11 mouse cellular contexts compared by ENCODE assay signal in genomic region chr6:72388791-72389329, GRCm38 (mm10). TPM values are rescaled to one million over a fixed set of nuclear protein-coding genes. Genes with fewer than 3 reads are reported as not detected.
DNase-seq lines count a peak whose midpoint lies in the region; ATAC-seq and TF ChIP-seq lines count a peak whose summit lies in the region.
"Had no signal": no experiment of that assay in that cellular context is flagged by ENCODE, and none has a peak within 500 bp of the region (broad histone marks: within the 10 kb centered on the region; RNA-seq: fewer than 3 reads in every experiment).

No protein-coding gene starts in this region.

- H3K4me3 ChIP-seq in kidney, embryonic 14.5 days (ENCODE audit: low read length): no peak overlapping the region; the same call in 1 of the 2 replicates
- H3K4me3 ChIP-seq in bone marrow macrophage, adult 2 months (ENCODE audit: insufficient read depth, low read length): peak overlapping the region; percentile 74
- H3K4me3 ChIP-seq in liver, embryonic 15.5 days (replicated peaks): peak overlapping the region; percentile 79
- H3K4me3 ChIP-seq in forebrain, postnatal 0 days (ENCODE audit: low read depth, low read length): no peak overlapping the region
- no peak overlapping the region for H3K4me3 ChIP-seq in forebrain, embryonic 16.5 days (replicated peaks; ENCODE audit: low read length)

- H3K4me1 ChIP-seq in kidney, embryonic 14.5 days (ENCODE audit: control insufficient read depth, insufficient read depth, low read length): peaks cover 25% of the 10 kb centered on the region
- peaks cover 19% of the 10 kb centered on the region for H3K4me1 ChIP-seq in bone marrow macrophage, adult 2 months (ENCODE audit: control insufficient read depth, insufficient read depth, low read length)
- peaks cover 77% of the 10 kb centered on the region for H3K4me1 ChIP-seq in liver, embryonic 15.5 days (replicated peaks)
- 0 out of 2 replicates have a peak, but pooled peaks cover 4% of the 10 kb centered on the region for H3K4me1 ChIP-seq in forebrain, postnatal 0 days (ENCODE audit: insufficient read depth)
- H3K4me1 ChIP-seq in forebrain, embryonic 16.5 days (replicated peaks; ENCODE audit: control insufficient read depth, insufficient read depth, low read length): peaks cover 11% of the 10 kb centered on the region

- 83% methylated on average over 6 of the region's 6 CpGs for WGBS in kidney, embryonic 14.5 days
- 37% methylated on average over 6 of the region's 6 CpGs for WGBS in liver, embryonic 15.5 days (ENCODE audit: insufficient replicate concordance)
- WGBS in forebrain, postnatal 0 days: 90% methylated on average over 6 of the region's 6 CpGs
- WGBS in forebrain, embryonic 16.5 days: 91% methylated on average over 6 of the region's 6 CpGs

- no peaks in the 10 kb centered on the region for H3K9me3 ChIP-seq in kidney, embryonic 14.5 days (ENCODE audit: control insufficient read depth, low read length)
- H3K9me3 ChIP-seq in liver, embryonic 15.5 days (replicated peaks): no peaks in the 10 kb centered on the region
- no peaks in the 10 kb centered on the region for H3K9me3 ChIP-seq in forebrain, postnatal 0 days (ENCODE audit: low read length)
- no peaks in the 10 kb centered on the region for H3K9me3 ChIP-seq in forebrain, embryonic 16.5 days (ENCODE audit: control insufficient read depth, low read length)

- ATAC-seq in kidney, embryonic 14.5 days (ENCODE audit: low FRiP score, low TSS enrichment): no peak
- ATAC-seq in inflammation-experienced regulatory T-cells, adult 6 months: peak; percentile 37
- ATAC-seq in liver, embryonic 15.5 days (ENCODE audit: insufficient read depth): no peak
- ATAC-seq in forebrain, postnatal 0 days: no peak
- ATAC-seq in forebrain, embryonic 16.5 days: no peak

- H3K27me3 ChIP-seq in kidney, embryonic 14.5 days (ENCODE audit: control insufficient read depth, insufficient read depth, low read length): no peaks in the 10 kb centered on the region
- H3K27me3 ChIP-seq in liver, embryonic 15.5 days: no peaks in the 10 kb centered on the region
- H3K27me3 ChIP-seq in forebrain, postnatal 0 days (ENCODE audit: insufficient read depth, low read length): no peaks in the 10 kb centered on the region; the same call in 1 of the 2 replicates
- no peaks in the 10 kb centered on the region; the same call in 1 of the 2 replicates for H3K27me3 ChIP-seq in forebrain, embryonic 16.5 days (replicated peaks; ENCODE audit: control insufficient read depth, insufficient read depth, low read length)

- peaks cover 10% of the 10 kb centered on the region for H3K36me3 ChIP-seq in kidney, embryonic 14.5 days (ENCODE audit: control insufficient read depth, insufficient read depth, low read length)
- peaks cover 59% of the 10 kb centered on the region for H3K36me3 ChIP-seq in liver, embryonic 15.5 days (replicated peaks)
- no peaks in the 10 kb centered on the region for H3K36me3 ChIP-seq in forebrain, postnatal 0 days (ENCODE audit: insufficient read depth)
- H3K36me3 ChIP-seq in forebrain, embryonic 16.5 days (ENCODE audit: control insufficient read depth, insufficient read depth): no peaks in the 10 kb centered on the region

- intact Hi-C loops in left cerebral cortex, postnatal 25 days (cut with DNase I): no loop called here

- no peak overlapping the region for H3K27ac ChIP-seq in kidney, embryonic 14.5 days (ENCODE audit: low read depth, low read length)
- H3K27ac ChIP-seq in bone marrow macrophage, adult 2 months (ENCODE audit: insufficient read depth, low read depth, low read length): peak overlapping the region; percentile 93
- H3K27ac ChIP-seq in liver, embryonic 15.5 days (replicated peaks): peak overlapping the region; percentile 100
- H3K27ac ChIP-seq in forebrain, postnatal 0 days (ENCODE audit: low read depth, low read length): no peak overlapping the region
- H3K27ac ChIP-seq in forebrain, embryonic 16.5 days (ENCODE audit: low read length): no peak overlapping the region

- H3K9ac ChIP-seq in kidney, embryonic 14.5 days (ENCODE audit: low read depth, low read length): peak overlapping the region; percentile 73; the same call in 1 of the 2 replicates
- H3K9ac ChIP-seq in liver, embryonic 15.5 days: peak overlapping the region; percentile 92
- no peak overlapping the region for H3K9ac ChIP-seq in forebrain, postnatal 0 days
- H3K9ac ChIP-seq in forebrain, embryonic 16.5 days (replicated peaks; ENCODE audit: low read depth, low read length): no peak overlapping the region

- no peak for TF ChIP-seq POLR2A in bone marrow macrophage, adult 2 months (IDR thresholded peaks at IDR 0.05; ENCODE audit: borderline replicate concordance, low read depth, low read length)

- DNase-seq in kidney, postnatal 25 days: no peak
- DNase-seq in forebrain, postnatal 0 days: no peak
- no peak for DNase-seq in left cerebral cortex, postnatal 25 days (ENCODE audit: low spot score in 2 of 2)
- DNase-seq: adrenal gland, adult 8-10 months; kidney, adult 11 months; thymus, postnatal 25 days had no signal

- no peak for TF ChIP-seq CTCF in bone marrow macrophage, adult 2 months (IDR thresholded peaks at IDR 0.05; ENCODE audit: low read depth, low read length)
- no peak for TF ChIP-seq CTCF in forebrain, postnatal 0 days (IDR thresholded peaks at IDR 0.05; ENCODE audit: low read depth)

- peak overlapping the region; percentile 55 for H3K4me2 ChIP-seq in kidney, embryonic 14.5 days (replicated peaks; ENCODE audit: low read depth, low read length)
- peak overlapping the region; percentile 84 for H3K4me2 ChIP-seq in liver, embryonic 15.5 days
- H3K4me2 ChIP-seq in forebrain, postnatal 0 days (ENCODE audit: low read depth): no peak overlapping the region
- H3K4me2 ChIP-seq in forebrain, embryonic 16.5 days (ENCODE audit: low read length): no peak overlapping the region

RNA-seq across cellular contexts. Expression of gene Vamp8, which starts 1.6 kb away (rescaled TPM):
- 114 and 143 TPM in 2 replicates for polyA plus RNA-seq in kidney, embryonic 14.5 days (2014; fragmentation: Nextera tagmentation; extraction: Ambion mirVana)
- polyA plus RNA-seq in bone marrow macrophage, adult 2 months (2012; ENCODE audit: insufficient read depth, insufficient read length, missing spikeins): 348 and 352 TPM in 2 replicates
- 100 to 1,000 TPM; 338 to 440 (median 338) TPM for polyA plus RNA-seq in inflammation-experienced regulatory T-cells, adult 6 months (2017; shearing (Covaris generic))
- 239 and 242 TPM in 2 replicates for polyA plus RNA-seq in liver, embryonic 15.5 days (2015; fragmentation: Nextera tagmentation; extraction: Ambion mirVana)
- 10.3 and 11.8 TPM in 2 replicates for total RNA-seq in forebrain, postnatal 0 days (2014; rRNA removed)
- polyA plus RNA-seq in forebrain, postnatal 0 days (2015; fragmentation: Nextera tagmentation; extraction: Ambion mirVana): 21.3 and 27.1 TPM in 2 replicates
- polyA plus RNA-seq in forebrain, embryonic 16.5 days (2015; fragmentation: Nextera tagmentation; extraction: Ambion mirVana): 14.4 and 14.6 TPM in 2 replicates
- total RNA-seq in left cerebral cortex, postnatal 25 days (2021): 10 to 100 TPM; 10.5 to 12.7 TPM

RNA-seq across cellular contexts. Expression of gene Vamp5, which starts 8.6 kb away (rescaled TPM):
- 32.1 and 38.4 TPM in 2 replicates for polyA plus RNA-seq in kidney, embryonic 14.5 days (2014; fragmentation: Nextera tagmentation; extraction: Ambion mirVana)
- 5.3 and 10.5 TPM in 2 replicates for polyA plus RNA-seq in bone marrow macrophage, adult 2 months (2012; ENCODE audit: insufficient read depth, insufficient read length, missing spikeins)
- polyA plus RNA-seq in inflammation-experienced regulatory T-cells, adult 6 months (2017; shearing (Covaris generic)): 10 to 100 TPM; 67.7 to 70.9 (median 69.7) TPM
- 66.2 and 67.1 TPM in 2 replicates for polyA plus RNA-seq in liver, embryonic 15.5 days (2015; fragmentation: Nextera tagmentation; extraction: Ambion mirVana)
- total RNA-seq in forebrain, postnatal 0 days (2014; rRNA removed): 12.7 and 17.1 TPM in 2 replicates
- 11.6 and 13.1 TPM in 2 replicates for polyA plus RNA-seq in forebrain, postnatal 0 days (2015; fragmentation: Nextera tagmentation; extraction: Ambion mirVana)
- polyA plus RNA-seq in forebrain, embryonic 16.5 days (2015; fragmentation: Nextera tagmentation; extraction: Ambion mirVana): 10.5 and 12.6 TPM in 2 replicates
- total RNA-seq in left cerebral cortex, postnatal 25 days (2021): 1 to 10 TPM; 4.0 to 4.6 TPM

RNA-seq across cellular contexts. Expression of gene Rnf181, which starts 22.1 kb away (rescaled TPM):
- polyA plus RNA-seq in kidney, embryonic 14.5 days (2014; fragmentation: Nextera tagmentation; extraction: Ambion mirVana): 103 and 106 TPM in 2 replicates
- polyA plus RNA-seq in bone marrow macrophage, adult 2 months (2012; ENCODE audit: insufficient read depth, insufficient read length, missing spikeins): 97.4 and 105 TPM in 2 replicates
- polyA plus RNA-seq in inflammation-experienced regulatory T-cells, adult 6 months (2017; shearing (Covaris generic)): 100 to 1,000 TPM; 107 to 150 (median 144) TPM
- 82.5 and 88.5 TPM in 2 replicates for polyA plus RNA-seq in liver, embryonic 15.5 days (2015; fragmentation: Nextera tagmentation; extraction: Ambion mirVana)
- total RNA-seq in forebrain, postnatal 0 days (2014; rRNA removed): 66.9 and 76.3 TPM in 2 replicates
- polyA plus RNA-seq in forebrain, postnatal 0 days (2015; fragmentation: Nextera tagmentation; extraction: Ambion mirVana): 117 and 124 TPM in 2 replicates
- polyA plus RNA-seq in forebrain, embryonic 16.5 days (2015; fragmentation: Nextera tagmentation; extraction: Ambion mirVana): 127 and 139 TPM in 2 replicates
- 10 to 100 TPM; 69.9 to 71.1 TPM for total RNA-seq in left cerebral cortex, postnatal 25 days (2021)

RNA-seq across cellular contexts. Expression of gene Ggcx, which starts 25.2 kb away (rescaled TPM):
- polyA plus RNA-seq in kidney, embryonic 14.5 days (2014; fragmentation: Nextera tagmentation; extraction: Ambion mirVana): 10.3 and 24.7 TPM in 2 replicates
- polyA plus RNA-seq in bone marrow macrophage, adult 2 months (2012; ENCODE audit: insufficient read depth, insufficient read length, missing spikeins): 15.7 and 18.3 TPM in 2 replicates
- polyA plus RNA-seq in inflammation-experienced regulatory T-cells, adult 6 months (2017; shearing (Covaris generic)): 1 to 10 TPM; 5.6 to 6.5 (median 5.9) TPM
- polyA plus RNA-seq in liver, embryonic 15.5 days (2015; fragmentation: Nextera tagmentation; extraction: Ambion mirVana): 27.5 and 29.8 TPM in 2 replicates
- total RNA-seq in forebrain, postnatal 0 days (2014; rRNA removed): 11.9 and 25.3 TPM in 2 replicates
- polyA plus RNA-seq in forebrain, postnatal 0 days (2015; fragmentation: Nextera tagmentation; extraction: Ambion mirVana): 7.5 and 9.9 TPM in 2 replicates
- 16.4 and 17.2 TPM in 2 replicates for polyA plus RNA-seq in forebrain, embryonic 16.5 days (2015; fragmentation: Nextera tagmentation; extraction: Ambion mirVana)
- total RNA-seq in left cerebral cortex, postnatal 25 days (2021): 10 to 100 TPM; 19.2 to 19.3 TPM

RNA-seq across cellular contexts. Expression of gene Tmem150a, which starts 33.6 kb away (rescaled TPM):
- 18.3 and 18.7 TPM in 2 replicates for polyA plus RNA-seq in kidney, embryonic 14.5 days (2014; fragmentation: Nextera tagmentation; extraction: Ambion mirVana)
- 3.0 and 3.6 TPM in 2 replicates for polyA plus RNA-seq in bone marrow macrophage, adult 2 months (2012; ENCODE audit: insufficient read depth, insufficient read length, missing spikeins)
- polyA plus RNA-seq in inflammation-experienced regulatory T-cells, adult 6 months (2017; shearing (Covaris generic)): 1 to 10 TPM in 1 of 3 experiments, under 1 TPM in 2; 0.57 to 1.1 (median 0.67) TPM
- polyA plus RNA-seq in liver, embryonic 15.5 days (2015; fragmentation: Nextera tagmentation; extraction: Ambion mirVana): 52.0 and 62.6 TPM in 2 replicates
- total RNA-seq in forebrain, postnatal 0 days (2014; rRNA removed): 22.9 and 24.3 TPM in 2 replicates
- 17.2 and 17.5 TPM in 2 replicates for polyA plus RNA-seq in forebrain, postnatal 0 days (2015; fragmentation: Nextera tagmentation; extraction: Ambion mirVana)
- 17.9 and 21.0 TPM in 2 replicates for polyA plus RNA-seq in forebrain, embryonic 16.5 days (2015; fragmentation: Nextera tagmentation; extraction: Ambion mirVana)
- 1 to 10 TPM; 7.9 to 8.7 TPM for total RNA-seq in left cerebral cortex, postnatal 25 days (2021)

Comparison
In these comparisons a context has a peak if more than half of its experiments do, and no peak if none do; other contexts are left out.
1. H3K27ac ChIP-seq: peak in bone marrow macrophage, adult 2 months (single experiment) and liver, embryonic 15.5 days (single experiment); none in kidney, embryonic 14.5 days (single experiment), forebrain, postnatal 0 days (single experiment) and forebrain, embryonic 16.5 days (single experiment).
2. H3K4me2 ChIP-seq: peak in kidney, embryonic 14.5 days (single experiment) and liver, embryonic 15.5 days (single experiment); none in forebrain, postnatal 0 days (single experiment) and forebrain, embryonic 16.5 days (single experiment).
3. H3K4me3 ChIP-seq: peak in bone marrow macrophage, adult 2 months (single experiment) and liver, embryonic 15.5 days (single experiment); none in kidney, embryonic 14.5 days (single experiment), forebrain, postnatal 0 days (single experiment) and forebrain, embryonic 16.5 days (single experiment).
4. H3K9ac ChIP-seq: peak in kidney, embryonic 14.5 days (single experiment) and liver, embryonic 15.5 days (single experiment); none in forebrain, postnatal 0 days (single experiment) and forebrain, embryonic 16.5 days (single experiment).